Mouse (Mus musculus) thymus, adult 2 months (tissue): ENCODE measurements around the gene Nr1d1.

Experiments
- CTCF ChIP-seq: fragments of 200-500 bp; IDR thresholded peaks from 2 replicates; pipeline ENCODE4 v1.5.1; 2012; ENCODE audit warnings: mild to moderate bottlenecking, control low read depth, low read length, moderate library complexity, borderline replicate concordance; ENCODE audit not compliant: control insufficient read depth, poor library complexity, insufficient read depth; ENCODE audit errors: extremely low read depth
- POLR2A ChIP-seq: fragments of 200-500 bp; IDR thresholded peaks from 2 replicates; pipeline ENCODE4 v1.6.1; 2012; ENCODE audit warnings: mild to moderate bottlenecking, low read length, control low read depth, moderate library complexity; ENCODE audit not compliant: control insufficient read depth, poor library complexity, insufficient read depth; ENCODE audit errors: extremely low read depth

GRCm38 (mm10) chr11:98725926-98726506 lies 49.1 kb downstream of the Nr1d1 start:
- no peak for TF ChIP-seq POLR2A
- no peak for TF ChIP-seq CTCF
